Mouse (Mus musculus) large intestine, adult 2 months (tissue): ENCODE results near the gene Gm9745. TPM values are rescaled to one million over a fixed set of nuclear protein-coding genes. Genes with fewer than 3 reads are reported as not detected.
"Not testable (repeated sequence)": the region's sequence is repeated elsewhere in the genome, so short reads cannot be mapped to it uniquely, and the experiment has no call there.

Experiments used
- DNase-seq: peaks from one replicate; pipeline ENCODE4 v3.0.0-alpha.2; 2012; ENCODE audit warnings: low read depth, low spot score
- WGBS: fragments of 180-500 bp; shearing (Covaris S2); methylation state at CpG from one replicate; pipeline ENCODE4 v1.1.7; 2018; 5-methylcytosine and 5-hydroxymethylcytosine counted together
- polyA plus RNA-seq: library from polyadenylated mRNA; depleted of rRNA; stranded (reverse); fragments of >200 nt; gene quantifications from 2 replicates; pipeline ENCODE4 v1.2.3, GENCODE M21; 2012; rRNA removed

Gene Gm9745
- polyA plus RNA-seq, 1 experiment: not detected

DNA sequence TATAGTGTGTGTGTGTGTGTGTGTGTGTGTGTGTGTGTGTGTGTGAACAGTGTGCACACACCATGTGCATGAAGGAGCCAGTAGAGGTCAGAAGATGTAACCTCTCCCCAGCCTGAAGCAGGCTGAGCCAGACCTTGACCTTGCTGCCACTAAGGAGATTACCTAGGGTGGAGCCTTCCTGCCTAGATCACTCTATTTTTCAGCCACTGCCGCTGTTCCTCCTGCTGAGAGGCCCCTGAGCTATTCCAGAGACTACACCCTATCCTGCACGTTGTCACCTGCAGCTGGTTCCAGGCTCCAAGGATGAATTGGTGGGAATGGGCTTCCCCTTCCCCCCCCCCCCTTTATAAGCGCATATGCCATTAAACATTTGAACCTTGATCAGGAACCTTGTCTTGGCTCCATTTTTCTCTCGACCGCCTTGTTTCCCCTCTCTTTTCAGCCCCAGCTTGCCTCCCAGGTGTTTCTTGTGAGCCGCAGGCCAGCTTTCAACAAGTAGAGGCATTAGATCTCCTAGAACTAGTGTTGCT lies 10.4 kb downstream of the Gm9745 start:
- 55% methylated on average over 6 of the region's 6 CpGs for WGBS

DNA sequence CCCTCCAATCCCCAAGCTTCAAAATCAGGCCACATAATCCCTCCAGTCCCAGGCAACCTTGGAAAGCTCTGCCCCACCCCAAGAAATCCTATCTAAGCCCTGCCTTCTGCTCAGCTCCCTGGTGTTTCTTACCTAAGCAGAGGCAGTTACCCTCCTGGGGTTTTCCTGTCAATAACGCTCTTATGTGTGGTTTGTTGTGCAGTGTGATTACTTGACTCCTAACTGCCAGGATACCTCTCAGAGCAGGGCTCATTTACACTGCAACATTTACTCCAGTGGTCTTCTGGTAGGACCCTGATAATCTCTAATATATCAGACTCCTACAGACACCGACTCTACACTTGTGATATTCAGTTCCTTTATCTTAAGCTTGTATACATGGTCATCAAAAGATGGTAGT lies 14.5 kb downstream of the Gm9745 start:
- 57% methylated on average over 2 of the region's 2 CpGs for WGBS
- no peak for DNase-seq

More for the DNA sequence above, 10.4 kb downstream of the Gm9745 start:
- DNase-seq: not testable (repeated sequence)

DNA sequence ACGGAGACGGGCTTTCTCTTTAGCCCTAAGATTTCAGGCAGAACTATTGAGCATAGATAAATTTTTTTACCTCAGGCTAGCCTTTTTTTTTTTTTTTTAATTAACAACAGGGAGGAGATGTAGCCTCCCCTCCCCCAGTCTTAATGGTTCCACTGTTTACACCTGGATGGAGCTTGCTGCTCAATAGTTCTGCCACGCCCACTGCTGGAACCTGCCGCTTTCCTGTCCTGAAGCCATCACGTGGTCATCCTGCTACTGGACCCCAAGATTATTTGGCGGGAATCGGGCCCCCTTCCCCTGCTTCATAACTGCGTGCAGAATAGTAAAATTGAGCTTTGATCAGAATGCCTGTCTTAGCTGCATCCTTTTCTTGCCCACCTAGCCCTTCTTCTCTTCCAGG lies 34.1 kb downstream of the Gm9745 start:
- not testable (repeated sequence) for DNase-seq
- 87% methylated on average over 8 of the region's 8 CpGs for WGBS

DNA sequence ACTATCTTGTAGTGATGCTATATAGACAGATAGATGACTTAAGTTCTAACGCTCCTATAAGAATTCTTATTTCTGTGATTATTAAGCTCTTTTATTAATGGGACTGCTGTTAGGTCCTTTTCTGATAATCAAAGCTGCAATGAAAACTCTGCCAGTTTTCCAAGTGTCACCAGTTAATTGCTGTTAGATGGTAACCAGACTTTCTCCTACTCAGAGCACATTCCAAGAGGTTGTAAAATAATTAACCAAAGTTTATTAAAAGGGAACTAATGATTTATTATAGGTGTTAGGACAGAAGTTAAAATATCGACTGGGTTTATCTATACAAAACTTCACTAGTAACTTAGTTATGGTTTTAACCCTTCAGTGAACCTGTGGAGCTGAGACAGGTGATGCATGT lies 42.0 kb downstream of the Gm9745 start:
- 70% methylated on average over 2 of the region's 2 CpGs for WGBS
- not testable (repeated sequence) for DNase-seq

Other genes starting within 250 kb of the Gm9745 start
- gene Wdr37, start 76.3 kb downstream of the Gm9745 start, polyA plus RNA-seq: 4.1 and 7.4 TPM in 2 replicates
- 21.5 and 26.2 TPM in 2 replicates for gene Idi1, start 62.7 kb downstream of the Gm9745 start, polyA plus RNA-seq
- gene Idi2, start 4.6 kb upstream of the Gm9745 start, polyA plus RNA-seq: not detected in 2 replicates
- gene Gtpbp4, start 47.9 kb upstream of the Gm9745 start, polyA plus RNA-seq: 6.2 and 7.8 TPM in 2 replicates
- gene Larp4b, start 145.7 kb upstream of the Gm9745 start, polyA plus RNA-seq: 18.9 and 23.8 TPM in 2 replicates